Mouse (Mus musculus): ENCODE results near the gene Pccb. TPM values are rescaled to one million over a fixed set of nuclear protein-coding genes. Genes with fewer than 3 reads are reported as not detected.

Pccb gene
- polyA plus RNA-seq, 1 experiment, result 63.8 TPM

- no peak for TF ChIP-seq POLR2A (IDR thresholded peaks at IDR 0.05; ENCODE audit: borderline replicate concordance, extremely low read depth, low read depth, low read length)
- no peak for TF ChIP-seq CTCF (IDR thresholded peaks at IDR 0.05; ENCODE audit: insufficient read depth, low read length)
- WGBS, result 91% methylated on average over 5 of the region's 5 CpGs
Measured at GRCm38 (mm10) chr9:100978666-100979065, 56.0 kb downstream of the Pccb start.

GRCm38 (mm10) chr9:100969461-100969860, 65.2 kb downstream of the Pccb start:
- no peak overlapping the region for H3K4me3 ChIP-seq (replicated peaks; ENCODE audit: extremely low read depth, low read depth, low read length)
- TF ChIP-seq POLR2A (IDR thresholded peaks at IDR 0.05; ENCODE audit: borderline replicate concordance, extremely low read depth, low read depth, low read length), result no peak
- no peak for TF ChIP-seq CTCF (IDR thresholded peaks at IDR 0.05; ENCODE audit: insufficient read depth, low read length)
- WGBS, result 93% methylated on average over 2 of the region's 2 CpGs
- H3K4me1 ChIP-seq (ENCODE audit: control insufficient read depth, insufficient read depth, low read length), result no peaks in the 10 kb centered on the region
- no peak for DNase-seq

More at GRCm38 (mm10) chr9:100978666-100979065, 56.0 kb downstream of the Pccb start:
- Histone ChIP-seq H3K4me3 (replicated peaks; ENCODE audit: extremely low read depth, low read depth, low read length) (no peak overlapping the region), H3K4me1 (ENCODE audit: control insufficient read depth, insufficient read depth, low read length) (peaks cover 4% of the 10 kb centered on the region)
- DNase-seq, result no peak

GRCm38 (mm10) chr9:100964106-100964505, 70.6 kb downstream of the Pccb start:
- Histone ChIP-seq H3K4me3 (replicated peaks; ENCODE audit: extremely low read depth, low read depth, low read length) (no peak overlapping the region), H3K4me1 (ENCODE audit: control insufficient read depth, insufficient read depth, low read length) (no peaks in the 10 kb centered on the region)
- DNase-seq, result no peak
- TF ChIP-seq POLR2A (IDR thresholded peaks at IDR 0.05; ENCODE audit: borderline replicate concordance, extremely low read depth, low read depth, low read length) (no peak), CTCF (IDR thresholded peaks at IDR 0.05; ENCODE audit: insufficient read depth, low read length) (no peak)
- 79% methylated on average over 4 of the region's 4 CpGs for WGBS

- TF ChIP-seq CTCF (IDR thresholded peaks at IDR 0.05; ENCODE audit: insufficient read depth, low read length), result no peak
- no peak for TF ChIP-seq POLR2A (IDR thresholded peaks at IDR 0.05; ENCODE audit: borderline replicate concordance, extremely low read depth, low read depth, low read length)
- WGBS, result 90% methylated on average over 1 of the region's 1 CpGs
- H3K4me3 ChIP-seq (replicated peaks; ENCODE audit: extremely low read depth, low read depth, low read length), result no peak overlapping the region
- DNase-seq, result no peak
- no peaks in the 10 kb centered on the region for H3K4me1 ChIP-seq (ENCODE audit: control insufficient read depth, insufficient read depth, low read length)
Measured at GRCm38 (mm10) chr9:100963428-100963912, 71.2 kb downstream of the Pccb start.

- 76% methylated on average over 5 of the region's 5 CpGs for WGBS
- TF ChIP-seq POLR2A (IDR thresholded peaks at IDR 0.05; ENCODE audit: borderline replicate concordance, extremely low read depth, low read depth, low read length), result no peak
- TF ChIP-seq CTCF (IDR thresholded peaks at IDR 0.05; ENCODE audit: insufficient read depth, low read length), result no peak
- no peak overlapping the region for H3K4me3 ChIP-seq (replicated peaks; ENCODE audit: extremely low read depth, low read depth, low read length)
Measured at GRCm38 (mm10) chr9:100962903-100963427, 71.7 kb downstream of the Pccb start.

GRCm38 (mm10) chr9:100951481-100951880, 83.2 kb downstream of the Pccb start:
- Histone ChIP-seq H3K4me3 (replicated peaks; ENCODE audit: extremely low read depth, low read depth, low read length) (no peak overlapping the region), H3K4me1 (ENCODE audit: control insufficient read depth, insufficient read depth, low read length) (no peaks in the 10 kb centered on the region)
- 28% methylated on average over 4 of the region's 4 CpGs for WGBS
- DNase-seq, result no peak
- TF ChIP-seq CTCF (IDR thresholded peaks at IDR 0.05; ENCODE audit: insufficient read depth, low read length) (no peak), POLR2A (IDR thresholded peaks at IDR 0.05; ENCODE audit: borderline replicate concordance, extremely low read depth, low read depth, low read length) (no peak)

More at GRCm38 (mm10) chr9:100962903-100963427, 71.7 kb downstream of the Pccb start:
- no peaks in the 10 kb centered on the region for H3K4me1 ChIP-seq (ENCODE audit: control insufficient read depth, insufficient read depth, low read length)
- no peak for DNase-seq

GRCm38 (mm10) chr9:100944677-100945365, 89.9 kb downstream of the Pccb start:
- DNase-seq, result no peak
- no peak for TF ChIP-seq POLR2A (IDR thresholded peaks at IDR 0.05; ENCODE audit: borderline replicate concordance, extremely low read depth, low read depth, low read length)
- no peak for TF ChIP-seq CTCF (IDR thresholded peaks at IDR 0.05; ENCODE audit: insufficient read depth, low read length)
- WGBS, result 90% methylated on average over 5 of the region's 5 CpGs
- Histone ChIP-seq H3K4me1 (ENCODE audit: control insufficient read depth, insufficient read depth, low read length) (no peaks in the 10 kb centered on the region), H3K4me3 (replicated peaks; ENCODE audit: extremely low read depth, low read depth, low read length) (no peak overlapping the region)

- 69% methylated on average over 2 of the region's 2 CpGs for WGBS
- H3K4me1 ChIP-seq (ENCODE audit: control insufficient read depth, insufficient read depth, low read length), result no peaks in the 10 kb centered on the region
- DNase-seq, result no peak
- no peak for TF ChIP-seq CTCF (IDR thresholded peaks at IDR 0.05; ENCODE audit: insufficient read depth, low read length)
- no peak for TF ChIP-seq POLR2A (IDR thresholded peaks at IDR 0.05; ENCODE audit: borderline replicate concordance, extremely low read depth, low read depth, low read length)
- no peak overlapping the region for H3K4me3 ChIP-seq (replicated peaks; ENCODE audit: extremely low read depth, low read depth, low read length)
Measured at GRCm38 (mm10) chr9:100942042-100942441, 92.7 kb downstream of the Pccb start.

Other genes with a start within 250 kb of the Pccb start
- gene Msl2, start 39.2 kb upstream of the Pccb start, polyA plus RNA-seq (2012; rRNA removed), result 28.4 and 33.4 TPM in 2 replicates
- 2.8 and 6.7 TPM in 2 replicates for gene Ppp2r3a, start 216.9 kb upstream of the Pccb start, polyA plus RNA-seq (2012; rRNA removed)